Mouse (Mus musculus) hindbrain, embryonic 11.5 days (tissue): ENCODE measurements at regions not wholly inside any gene's neighbourhood (a gene's known extent, or its start where the extent isn't known, plus 50 kb on each side); places are given as distances from the start of the nearest gene placed in this dataset.
A peak's percentile ranks its signal among the peaks of the same experiment; 100 is the strongest.

Experiments used
- ATAC-seq: fragments of 200-750 bp; cut with Nextera tagmentation; 2 replicates; pipeline ENCODE4 v1.8.0; 2017; ENCODE audit warnings: mild to moderate bottlenecking, moderate TSS enrichment, moderate library complexity; ENCODE audit not compliant: low FRiP score
- DNase-seq: peaks from one replicate; pipeline ENCODE4 v3.0.0-alpha.2; 2015; ENCODE audit warnings: low spot score
- H3K27ac ChIP-seq: fragments of 300-500 bp; sonication (generic); 2 replicates; pipeline ENCODE4 v1.5.1; 2014; ENCODE audit warnings: mild to moderate bottlenecking, low read depth, low read length
- H3K27me3 ChIP-seq: fragments of 300-500 bp; sonication (generic); 2 replicates; pipeline ENCODE4 v1.6.1; 2014; ENCODE audit warnings: mild to moderate bottlenecking, low read length, moderate library complexity, mixed read lengths; ENCODE audit not compliant: control insufficient read depth, insufficient read depth
- H3K36me3 ChIP-seq: fragments of 300-500 bp; sonication (generic); 2 replicates; pipeline ENCODE4 v1.6.1; 2014; ENCODE audit warnings: mild to moderate bottlenecking, low read length, moderate library complexity, mixed read lengths; ENCODE audit not compliant: control insufficient read depth, insufficient read depth
- H3K4me1 ChIP-seq: fragments of 300-500 bp; sonication (generic); replicated peaks from 2 replicates; pipeline ENCODE4 v1.6.1; 2014; ENCODE audit warnings: low read length, mixed read lengths; ENCODE audit not compliant: control insufficient read depth, insufficient read depth
- H3K4me2 ChIP-seq: fragments of 300-500 bp; sonication (generic); replicated peaks from 2 replicates; pipeline ENCODE4 v1.6.1; 2014; ENCODE audit warnings: mild to moderate bottlenecking, low read depth, low read length
- H3K4me3 ChIP-seq: fragments of 300-500 bp; sonication (generic); 2 replicates; pipeline ENCODE4 v1.5.1; 2014; ENCODE audit warnings: low read depth, low read length
- H3K9ac ChIP-seq: fragments of 300-500 bp; sonication (generic); 2 replicates; pipeline ENCODE4 v1.6.1; 2014; ENCODE audit warnings: low read depth, low read length
- H3K9me3 ChIP-seq: fragments of 300-500 bp; sonication (generic); 2 replicates; pipeline ENCODE4 v1.6.1; 2016; ENCODE audit warnings: low read length; ENCODE audit not compliant: control insufficient read depth
- WGBS: fragments of 180-500 bp; shearing (Covaris S2); extraction: QIAGEN DNeasy Blood & Tissue Kit; methylation state at CpG from one replicate; pipeline ENCODE4 v1.1.7; 2014; 5-methylcytosine and 5-hydroxymethylcytosine counted together

GRCm38 (mm10) chr6:98112495-98113115, 229.9 kb downstream of the Gm765 start:
- Histone ChIP-seq H3K9ac (no peak overlapping the region), H3K36me3 (no peaks in the 10 kb centered on the region), H3K4me3 (no peak overlapping the region), H3K4me2 (no peak overlapping the region), H3K4me1 (peaks cover 7% of the 10 kb centered on the region; the same call in 1 of the 2 replicates), H3K9me3 (no peaks in the 10 kb centered on the region), H3K27me3 (no peaks in the 10 kb centered on the region), H3K27ac (no peak overlapping the region)
- 70% methylated on average over 7 of the region's 7 CpGs for WGBS
- DNase-seq = no peak
- peak; percentile 27; the same call in 1 of the 2 replicates for ATAC-seq

- H3K4me1 ChIP-seq = no peaks in the 10 kb centered on the region
- no peak overlapping the region for H3K4me2 ChIP-seq
- WGBS = 72% methylated on average over 5 of the region's 5 CpGs
- H3K36me3 ChIP-seq = no peaks in the 10 kb centered on the region
- H3K27me3 ChIP-seq = no peaks in the 10 kb centered on the region
- H3K9me3 ChIP-seq = no peaks in the 10 kb centered on the region
- ATAC-seq = no peak
- H3K27ac ChIP-seq = no peak overlapping the region
- DNase-seq = no peak
- H3K4me3 ChIP-seq = no peak overlapping the region
- no peak overlapping the region for H3K9ac ChIP-seq
Observed at GRCm38 (mm10) chr6:98107123-98107522, 235.4 kb downstream of the Gm765 start.

GRCm38 (mm10) chr6:98105280-98106090, 237.1 kb downstream of the Gm765 start:
- no peaks in the 10 kb centered on the region for H3K9me3 ChIP-seq
- no peak overlapping the region for H3K4me2 ChIP-seq
- H3K27me3 ChIP-seq = no peaks in the 10 kb centered on the region
- no peaks in the 10 kb centered on the region for H3K4me1 ChIP-seq
- H3K36me3 ChIP-seq = no peaks in the 10 kb centered on the region
- ATAC-seq = no peak
- H3K27ac ChIP-seq = no peak overlapping the region
- no peak overlapping the region for H3K9ac ChIP-seq
- H3K4me3 ChIP-seq = no peak overlapping the region
- DNase-seq = peak; percentile 89
- WGBS = 60% methylated on average over 18 of the region's 18 CpGs

- no peak overlapping the region for H3K9ac ChIP-seq
- 55% methylated on average over 3 of the region's 3 CpGs for WGBS
- no peak overlapping the region for H3K27ac ChIP-seq
- no peak for DNase-seq
- no peak overlapping the region for H3K4me3 ChIP-seq
- no peak for ATAC-seq
- no peaks in the 10 kb centered on the region for H3K36me3 ChIP-seq
- H3K9me3 ChIP-seq = no peaks in the 10 kb centered on the region
- no peaks in the 10 kb centered on the region for H3K27me3 ChIP-seq
- H3K4me2 ChIP-seq = no peak overlapping the region
- no peaks in the 10 kb centered on the region for H3K4me1 ChIP-seq
Observed at GRCm38 (mm10) chr6:98104432-98104831, 238.1 kb downstream of the Gm765 start.

GRCm38 (mm10) chr6:98101023-98101422, 241.5 kb downstream of the Gm765 start:
- Histone ChIP-seq H3K27me3 (no peaks in the 10 kb centered on the region), H3K27ac (no peak overlapping the region), H3K9ac (no peak overlapping the region), H3K36me3 (no peaks in the 10 kb centered on the region), H3K4me3 (no peak overlapping the region), H3K4me1 (no peaks in the 10 kb centered on the region), H3K4me2 (no peak overlapping the region), H3K9me3 (no peaks in the 10 kb centered on the region)
- 76% methylated on average over 4 of the region's 4 CpGs for WGBS
- DNase-seq (no peak), ATAC-seq (no peak)

- H3K4me2 ChIP-seq = no peak overlapping the region
- H3K9ac ChIP-seq = no peak overlapping the region
- DNase-seq (no peak), ATAC-seq (no peak)
- H3K4me1 ChIP-seq = no peaks in the 10 kb centered on the region
- no peaks in the 10 kb centered on the region for H3K27me3 ChIP-seq
- H3K4me3 ChIP-seq = no peak overlapping the region
- WGBS = 93% methylated on average over 9 of the region's 9 CpGs
- no peak overlapping the region for H3K27ac ChIP-seq
- no peaks in the 10 kb centered on the region for H3K9me3 ChIP-seq
- no peaks in the 10 kb centered on the region for H3K36me3 ChIP-seq
Observed at GRCm38 (mm10) chr6:98099126-98099525, 243.4 kb downstream of the Gm765 start.

GRCm38 (mm10) chr6:98095243-98095642, 247.3 kb downstream of the Gm765 start:
- no peaks in the 10 kb centered on the region for H3K4me1 ChIP-seq
- no peak for DNase-seq
- no peak overlapping the region for H3K9ac ChIP-seq
- H3K4me2 ChIP-seq = no peak overlapping the region
- no peak for ATAC-seq
- H3K9me3 ChIP-seq = no peaks in the 10 kb centered on the region
- no peaks in the 10 kb centered on the region for H3K36me3 ChIP-seq
- H3K27ac ChIP-seq = no peak overlapping the region
- no peaks in the 10 kb centered on the region for H3K27me3 ChIP-seq
- H3K4me3 ChIP-seq = no peak overlapping the region
- 89% methylated on average over 4 of the region's 4 CpGs for WGBS

- peak; percentile 57 for DNase-seq
- no peak for ATAC-seq
- WGBS = 57% methylated on average over 4 of the region's 4 CpGs
Observed at GRCm38 (mm10) chr6:98089185-98089584, 253.4 kb downstream of the Gm765 start.

GRCm38 (mm10) chr6:98080076-98080475, 262.5 kb downstream of the Gm765 start:
- WGBS = 74% methylated on average over 4 of the region's 4 CpGs
- no peak overlapping the region for H3K9ac ChIP-seq
- H3K27me3 ChIP-seq = no peaks in the 10 kb centered on the region
- no peak overlapping the region for H3K27ac ChIP-seq
- H3K9me3 ChIP-seq = no peaks in the 10 kb centered on the region
- H3K36me3 ChIP-seq = no peaks in the 10 kb centered on the region
- H3K4me1 ChIP-seq = no peaks in the 10 kb centered on the region
- no peak for ATAC-seq
- H3K4me2 ChIP-seq = no peak overlapping the region
- H3K4me3 ChIP-seq = no peak overlapping the region
- no peak for DNase-seq

More at GRCm38 (mm10) chr6:98089185-98089584, 253.4 kb downstream of the Gm765 start:
- Histone ChIP-seq H3K27ac (no peak overlapping the region), H3K9me3 (no peaks in the 10 kb centered on the region), H3K9ac (no peak overlapping the region), H3K4me1 (no peaks in the 10 kb centered on the region), H3K4me2 (no peak overlapping the region), H3K4me3 (no peak overlapping the region), H3K36me3 (no peaks in the 10 kb centered on the region), H3K27me3 (no peaks in the 10 kb centered on the region)
